19 mouse cellular contexts compared by ENCODE assay signal in genomic region chrX:118596346-118596622, GRCm38 (mm10).
DNase-seq lines count a peak whose midpoint lies in the region; ATAC-seq and TF ChIP-seq lines count a peak whose summit lies in the region.
"Had no signal": no experiment of that assay in that cellular context is flagged by ENCODE, and none has a peak within 500 bp of the region (broad histone marks: within the 10 kb centered on the region; RNA-seq: fewer than 3 reads in every experiment).

No protein-coding gene starts in this region.

- DNase-seq in forebrain, embryonic 11.5 days (ENCODE audit: low spot score) = no peak
- no peak for DNase-seq in forebrain, postnatal 0 days
- DNase-seq: adrenal gland, adult 2 months; adrenal gland, adult 8-10 months; adrenal gland, postnatal 10 days; adrenal gland, postnatal 14 days; adrenal gland, postnatal 25 days; adrenal gland, postnatal 36 days; B cell, adult 2 months; cerebellum, adult 11 months; cerebellum, adult 11-12 months; cerebellum, adult 18-20 months had no signal

- peak; percentile 55 for ATAC-seq in forebrain, embryonic 11.5 days (replicated peaks; ENCODE audit: low FRiP score)
- ATAC-seq in forebrain, embryonic 16.5 days = no peak
- peak; percentile 79 for ATAC-seq in forebrain, embryonic 15.5 days (replicated peaks)
- ATAC-seq in forebrain, postnatal 0 days = no peak
- ATAC-seq: activated CD4-positive, CD25-positive, alpha-beta regulatory T cell, adult 4 months; CD4-positive, CD25-positive, alpha-beta regulatory T cell, adult 4 months; Patski had no signal

- no peaks in the 10 kb centered on the region for H3K4me1 ChIP-seq in forebrain, embryonic 11.5 days (replicated peaks; ENCODE audit: control insufficient read depth, insufficient read depth, low read length)
- H3K4me1 ChIP-seq in forebrain, embryonic 16.5 days (replicated peaks; ENCODE audit: control insufficient read depth, insufficient read depth, low read length) = no peaks in the 10 kb centered on the region
- H3K4me1 ChIP-seq in forebrain, embryonic 15.5 days = no peaks in the 10 kb centered on the region
- H3K4me1 ChIP-seq in forebrain, postnatal 0 days (ENCODE audit: insufficient read depth) = no peaks in the 10 kb centered on the region

- no peak overlapping the region for H3K4me3 ChIP-seq in forebrain, embryonic 11.5 days (ENCODE audit: low read depth, low read length)
- no peak overlapping the region for H3K4me3 ChIP-seq in forebrain, embryonic 16.5 days (replicated peaks; ENCODE audit: low read length)
- no peak overlapping the region for H3K4me3 ChIP-seq in forebrain, embryonic 15.5 days
- H3K4me3 ChIP-seq in forebrain, postnatal 0 days (ENCODE audit: low read depth, low read length) = no peak overlapping the region

- no peak for TF ChIP-seq CTCF in forebrain, postnatal 0 days (IDR thresholded peaks at IDR 0.05; ENCODE audit: low read depth)

- no peaks in the 10 kb centered on the region for H3K27me3 ChIP-seq in forebrain, embryonic 11.5 days (ENCODE audit: control insufficient read depth, insufficient read depth, low read length)
- H3K27me3 ChIP-seq in forebrain, embryonic 16.5 days (replicated peaks; ENCODE audit: control insufficient read depth, insufficient read depth, low read length) = no peaks in the 10 kb centered on the region
- H3K27me3 ChIP-seq in forebrain, embryonic 15.5 days = no peaks in the 10 kb centered on the region
- H3K27me3 ChIP-seq in forebrain, postnatal 0 days (ENCODE audit: insufficient read depth, low read length) = no peaks in the 10 kb centered on the region
- H3K27me3 ChIP-seq: CH12.LX had no signal

- no peak overlapping the region for H3K27ac ChIP-seq in forebrain, embryonic 11.5 days (ENCODE audit: low read depth, low read length)
- H3K27ac ChIP-seq in forebrain, embryonic 16.5 days (ENCODE audit: low read length) = no peak overlapping the region
- H3K27ac ChIP-seq in forebrain, embryonic 15.5 days (replicated peaks) = no peak overlapping the region
- no peak overlapping the region for H3K27ac ChIP-seq in forebrain, postnatal 0 days (ENCODE audit: low read depth, low read length)

- H3K9ac ChIP-seq in forebrain, embryonic 11.5 days (ENCODE audit: low read length) = no peak overlapping the region
- H3K9ac ChIP-seq in forebrain, embryonic 16.5 days (replicated peaks; ENCODE audit: low read depth, low read length) = no peak overlapping the region
- no peak overlapping the region for H3K9ac ChIP-seq in forebrain, embryonic 15.5 days (replicated peaks)
- H3K9ac ChIP-seq in forebrain, postnatal 0 days = no peak overlapping the region

- no peaks in the 10 kb centered on the region for H3K9me3 ChIP-seq in forebrain, embryonic 11.5 days (ENCODE audit: control insufficient read depth, low read length)
- H3K9me3 ChIP-seq in forebrain, embryonic 16.5 days (ENCODE audit: control insufficient read depth, low read length) = no peaks in the 10 kb centered on the region
- no peaks in the 10 kb centered on the region for H3K9me3 ChIP-seq in forebrain, embryonic 15.5 days
- H3K9me3 ChIP-seq in forebrain, postnatal 0 days (ENCODE audit: low read length) = no peaks in the 10 kb centered on the region
- H3K9me3 ChIP-seq: G1E had no signal

- no peak overlapping the region for H3K4me2 ChIP-seq in forebrain, embryonic 11.5 days (ENCODE audit: low read depth, low read length, severe bottlenecking)
- no peak overlapping the region for H3K4me2 ChIP-seq in forebrain, embryonic 16.5 days (ENCODE audit: low read length)
- no peak overlapping the region for H3K4me2 ChIP-seq in forebrain, embryonic 15.5 days (replicated peaks)
- no peak overlapping the region for H3K4me2 ChIP-seq in forebrain, postnatal 0 days (ENCODE audit: low read depth)

- WGBS in forebrain, embryonic 11.5 days = 45% methylated on average over 1 of the region's 1 CpGs
- WGBS in forebrain, embryonic 16.5 days = 43% methylated on average over 1 of the region's 1 CpGs
- 38% methylated on average over 1 of the region's 1 CpGs for WGBS in forebrain, embryonic 15.5 days
- WGBS in forebrain, postnatal 0 days = 50% methylated on average over 1 of the region's 1 CpGs

- H3K36me3 ChIP-seq in forebrain, embryonic 11.5 days (ENCODE audit: control insufficient read depth, insufficient read depth, low read length) = no peaks in the 10 kb centered on the region
- no peaks in the 10 kb centered on the region for H3K36me3 ChIP-seq in forebrain, embryonic 16.5 days (ENCODE audit: control insufficient read depth, insufficient read depth)
- H3K36me3 ChIP-seq in forebrain, embryonic 15.5 days = no peaks in the 10 kb centered on the region
- H3K36me3 ChIP-seq in forebrain, postnatal 0 days (ENCODE audit: insufficient read depth) = no peaks in the 10 kb centered on the region
- H3K36me3 ChIP-seq: G1E had no signal

Comparison
In these comparisons a context has a peak if more than half of its experiments do, and no peak if none do; other contexts are left out.
1. ATAC-seq: peak in forebrain, embryonic 11.5 days (single experiment) and forebrain, embryonic 15.5 days (single experiment); none in forebrain, embryonic 16.5 days (single experiment) and forebrain, postnatal 0 days (single experiment).